ENCODE assay signal across 24 mouse cellular contexts in the genomic region with DNA sequence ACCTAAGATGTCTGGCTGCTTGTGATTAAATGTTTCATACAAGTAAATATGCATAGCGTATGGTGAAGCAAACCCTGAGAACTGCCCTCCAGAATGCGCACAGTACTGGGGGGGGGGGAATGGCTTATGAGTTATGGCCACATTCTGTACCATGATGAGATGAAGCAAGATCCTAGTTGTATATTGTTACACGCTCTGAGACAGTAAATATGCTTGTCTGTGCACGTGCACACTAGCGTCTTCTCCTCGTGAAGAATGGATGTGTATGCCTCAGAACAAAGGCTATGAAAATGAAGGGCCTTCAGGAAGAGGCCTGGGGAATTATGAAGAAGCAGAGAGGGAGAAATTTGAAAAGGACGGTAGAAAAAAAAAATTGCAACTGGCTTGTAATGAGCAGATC. TPM values are rescaled to one million over a fixed set of nuclear protein-coding genes. Genes with fewer than 3 reads are reported as not detected.
DNase-seq lines count a peak whose midpoint lies in the region; ATAC-seq and TF ChIP-seq lines count a peak whose summit lies in the region.
"Had no signal": no experiment of that assay in that cellular context is flagged by ENCODE, and none has a peak within 500 bp of the region (broad histone marks: within the 10 kb centered on the region; RNA-seq: fewer than 3 reads in every experiment).

No protein-coding gene starts in this region.

- no peak overlapping the region for H3K4me2 ChIP-seq in midbrain, embryonic 11.5 days
- H3K4me2 ChIP-seq in midbrain, postnatal 0 days (ENCODE audit: low read depth, low read length, poor library complexity, severe bottlenecking) = no peak overlapping the region
- H3K4me2 ChIP-seq in neural tube, embryonic 14.5 days (ENCODE audit: low read depth, low read length) = no peak overlapping the region
- H3K4me2 ChIP-seq in neural tube, embryonic 15.5 days = no peak overlapping the region
- no peak overlapping the region for H3K4me2 ChIP-seq in forebrain, embryonic 14.5 days (ENCODE audit: low read length)
- H3K4me2 ChIP-seq: embryonic facial prominence, embryonic 13.5 days; embryonic facial prominence, embryonic 15.5 days; forebrain, embryonic 12.5 days; forebrain, embryonic 15.5 days had no signal

- no peak for ATAC-seq in midbrain, embryonic 11.5 days (ENCODE audit: low FRiP score)
- no peak for ATAC-seq in midbrain, postnatal 0 days (ENCODE audit: low FRiP score)
- ATAC-seq in neural tube, embryonic 14.5 days (ENCODE audit: low read depth) = peak; percentile 51; the same call in 1 of the 2 replicates
- ATAC-seq in neural tube, embryonic 15.5 days (ENCODE audit: low FRiP score) = peak; percentile 65; the same call in 1 of the 2 replicates
- no peak for ATAC-seq in forebrain, embryonic 14.5 days
- ATAC-seq: forebrain, embryonic 15.5 days; forebrain, postnatal 0 days had no signal

- no peaks in the 10 kb centered on the region for H3K9me3 ChIP-seq in midbrain, embryonic 11.5 days (ENCODE audit: control insufficient read depth, low read length)
- no peaks in the 10 kb centered on the region for H3K9me3 ChIP-seq in midbrain, postnatal 0 days (ENCODE audit: low read length)
- H3K9me3 ChIP-seq in neural tube, embryonic 14.5 days (ENCODE audit: control insufficient read depth, low read length) = no peaks in the 10 kb centered on the region
- no peaks in the 10 kb centered on the region for H3K9me3 ChIP-seq in neural tube, embryonic 15.5 days (replicated peaks)
- H3K9me3 ChIP-seq in forebrain, embryonic 14.5 days (replicated peaks; ENCODE audit: control insufficient read depth, low read length) = no peaks in the 10 kb centered on the region
- H3K9me3 ChIP-seq: embryonic facial prominence, embryonic 13.5 days; embryonic facial prominence, embryonic 15.5 days; forebrain, embryonic 10.5 days; forebrain, embryonic 12.5 days; forebrain, embryonic 15.5 days had no signal

- peak; percentile 47 for DNase-seq in midbrain, embryonic 11.5 days (ENCODE audit: low spot score, missing footprints)
- DNase-seq in midbrain, postnatal 0 days (ENCODE audit: low spot score) = no peak
- no peak for DNase-seq in forebrain, embryonic 14.5 days (ENCODE audit: low spot score)
- DNase-seq: adrenal gland, adult 2 months; adrenal gland, postnatal 10 days; adrenal gland, postnatal 25 days; cerebellum, adult 11 months; cerebellum, adult 18-20 months; cerebellum, adult 8-10 months; cerebellum, adult 9-11 months; cerebellum, postnatal 14 days; cerebellum, postnatal 36 days; embryo, embryonic 11 days; forebrain, postnatal 0 days had no signal

- TF ChIP-seq CTCF in midbrain, postnatal 0 days (IDR thresholded peaks at IDR 0.05) = no peak

- H3K4me3 ChIP-seq in midbrain, embryonic 11.5 days (ENCODE audit: low read depth, low read length) = no peak overlapping the region
- no peak overlapping the region for H3K4me3 ChIP-seq in midbrain, postnatal 0 days (ENCODE audit: low read depth, low read length)
- H3K4me3 ChIP-seq in neural tube, embryonic 14.5 days (ENCODE audit: low read depth, low read length) = no peak overlapping the region
- no peak overlapping the region for H3K4me3 ChIP-seq in neural tube, embryonic 15.5 days (replicated peaks)
- no peak overlapping the region for H3K4me3 ChIP-seq in forebrain, embryonic 14.5 days (ENCODE audit: low read depth, low read length)
- H3K4me3 ChIP-seq: embryonic facial prominence, embryonic 13.5 days; embryonic facial prominence, embryonic 15.5 days; erythroblast, embryonic 14.5 days; forebrain, embryonic 10.5 days; forebrain, embryonic 12.5 days; forebrain, embryonic 15.5 days had no signal

- no peak overlapping the region for H3K27ac ChIP-seq in midbrain, embryonic 11.5 days (ENCODE audit: low read depth, low read length)
- H3K27ac ChIP-seq in midbrain, postnatal 0 days (ENCODE audit: low read depth, low read length) = no peak overlapping the region
- no peak overlapping the region; the same call in 1 of the 2 replicates for H3K27ac ChIP-seq in neural tube, embryonic 14.5 days (ENCODE audit: low read depth, low read length)
- peak overlapping the region; percentile 9; the same call in 1 of the 2 replicates for H3K27ac ChIP-seq in neural tube, embryonic 15.5 days (replicated peaks)
- H3K27ac ChIP-seq in forebrain, embryonic 14.5 days (ENCODE audit: low read depth, low read length) = no peak overlapping the region
- H3K27ac ChIP-seq: embryonic facial prominence, embryonic 13.5 days; embryonic facial prominence, embryonic 15.5 days; forebrain, embryonic 10.5 days; forebrain, embryonic 12.5 days; forebrain, embryonic 15.5 days had no signal

- H3K9ac ChIP-seq in midbrain, embryonic 11.5 days (ENCODE audit: low read length) = no peak overlapping the region
- no peak overlapping the region for H3K9ac ChIP-seq in midbrain, postnatal 0 days (replicated peaks; ENCODE audit: low read length, poor library complexity, severe bottlenecking)
- H3K9ac ChIP-seq in neural tube, embryonic 14.5 days (replicated peaks; ENCODE audit: low read depth, low read length) = no peak overlapping the region
- no peak overlapping the region for H3K9ac ChIP-seq in neural tube, embryonic 15.5 days (replicated peaks)
- H3K9ac ChIP-seq in forebrain, embryonic 14.5 days (ENCODE audit: low read length) = no peak overlapping the region
- H3K9ac ChIP-seq: embryonic facial prominence, embryonic 13.5 days; embryonic facial prominence, embryonic 15.5 days; forebrain, embryonic 12.5 days; forebrain, embryonic 15.5 days; forebrain, postnatal 0 days had no signal

- no peaks in the 10 kb centered on the region for H3K4me1 ChIP-seq in midbrain, embryonic 11.5 days (ENCODE audit: control insufficient read depth, insufficient read depth, low read length)
- H3K4me1 ChIP-seq in midbrain, postnatal 0 days (ENCODE audit: insufficient read depth, low read length) = no peaks in the 10 kb centered on the region
- no peaks in the 10 kb centered on the region for H3K4me1 ChIP-seq in neural tube, embryonic 14.5 days (ENCODE audit: control insufficient read depth, insufficient read depth, low read length)
- H3K4me1 ChIP-seq in neural tube, embryonic 15.5 days = no peaks in the 10 kb centered on the region
- H3K4me1 ChIP-seq in forebrain, embryonic 14.5 days (ENCODE audit: control insufficient read depth, insufficient read depth, low read length) = no peaks in the 10 kb centered on the region
- H3K4me1 ChIP-seq: embryonic facial prominence, embryonic 13.5 days; embryonic facial prominence, embryonic 15.5 days; forebrain, embryonic 10.5 days; forebrain, embryonic 12.5 days; forebrain, embryonic 15.5 days had no signal

- H3K27me3 ChIP-seq in midbrain, embryonic 11.5 days (ENCODE audit: control insufficient read depth, insufficient read depth, low read length) = no peaks in the 10 kb centered on the region
- H3K27me3 ChIP-seq in midbrain, postnatal 0 days (ENCODE audit: insufficient read depth, low read length) = no peaks in the 10 kb centered on the region
- H3K27me3 ChIP-seq in neural tube, embryonic 14.5 days (ENCODE audit: control insufficient read depth, insufficient read depth, low read length) = no peaks in the 10 kb centered on the region
- no peaks in the 10 kb centered on the region for H3K27me3 ChIP-seq in neural tube, embryonic 15.5 days (replicated peaks)
- H3K27me3 ChIP-seq in forebrain, embryonic 14.5 days (replicated peaks; ENCODE audit: control insufficient read depth, insufficient read depth, low read length) = no peaks in the 10 kb centered on the region
- H3K27me3 ChIP-seq: embryonic facial prominence, embryonic 13.5 days; embryonic facial prominence, embryonic 15.5 days; forebrain, embryonic 12.5 days; forebrain, embryonic 15.5 days had no signal

- WGBS in midbrain, embryonic 11.5 days = 85% methylated on average over 7 of the region's 7 CpGs
- WGBS in midbrain, postnatal 0 days = 77% methylated on average over 7 of the region's 7 CpGs
- 73% methylated on average over 7 of the region's 7 CpGs for WGBS in neural tube, embryonic 14.5 days
- 70% methylated on average over 7 of the region's 7 CpGs for WGBS in neural tube, embryonic 15.5 days
- WGBS in forebrain, embryonic 14.5 days = 86% methylated on average over 7 of the region's 7 CpGs

- H3K36me3 ChIP-seq in midbrain, embryonic 11.5 days (ENCODE audit: control insufficient read depth, insufficient read depth, low read length) = no peaks in the 10 kb centered on the region
- no peaks in the 10 kb centered on the region for H3K36me3 ChIP-seq in midbrain, postnatal 0 days (ENCODE audit: insufficient read depth, low read length)
- no peaks in the 10 kb centered on the region for H3K36me3 ChIP-seq in neural tube, embryonic 14.5 days (ENCODE audit: control insufficient read depth, insufficient read depth, low read length)
- H3K36me3 ChIP-seq in neural tube, embryonic 15.5 days = no peaks in the 10 kb centered on the region
- H3K36me3 ChIP-seq in forebrain, embryonic 14.5 days (ENCODE audit: control insufficient read depth, insufficient read depth, low read length) = no peaks in the 10 kb centered on the region
- H3K36me3 ChIP-seq: embryonic facial prominence, embryonic 13.5 days; embryonic facial prominence, embryonic 15.5 days; forebrain, embryonic 10.5 days; forebrain, embryonic 12.5 days; forebrain, embryonic 15.5 days had no signal

RNA-seq across cellular contexts. Expression of a gene that starts 48.4 kb away (rescaled TPM):
- polyA plus RNA-seq in midbrain, embryonic 11.5 days (2014; fragmentation: Nextera tagmentation; extraction: Ambion mirVana) = 2.5 and 4.3 TPM in 2 replicates
- total RNA-seq in midbrain, postnatal 0 days (2014; rRNA removed) = 26.4 and 27.8 TPM in 2 replicates
- polyA plus RNA-seq in midbrain, postnatal 0 days (2015; fragmentation: Nextera tagmentation; extraction: Ambion mirVana) = 19.8 and 33.1 TPM in 2 replicates
- polyA plus RNA-seq in neural tube, embryonic 14.5 days (2014; fragmentation: Nextera tagmentation; extraction: Ambion mirVana) = 10.6 and 18.3 TPM in 2 replicates
- polyA plus RNA-seq in neural tube, embryonic 15.5 days (2015; fragmentation: Nextera tagmentation; extraction: Ambion mirVana) = 13.6 and 16.9 TPM in 2 replicates
- polyA plus RNA-seq in forebrain, embryonic 14.5 days (2014; fragmentation: Nextera tagmentation; extraction: Ambion mirVana) = 2.3 and 4.9 TPM in 2 replicates
- total RNA-seq: common myeloid progenitor, adult 5-6 weeks; MEL had no signal
- polyA plus RNA-seq: erythroblast, embryonic 14.5 days had no signal

Comparison
In these comparisons a context has a peak if more than half of its experiments do, and no peak if none do; other contexts are left out.
1. ATAC-seq: peak in neural tube, embryonic 14.5 days (single experiment) and neural tube, embryonic 15.5 days (single experiment); none in midbrain, embryonic 11.5 days (single experiment), midbrain, postnatal 0 days (single experiment) and forebrain, embryonic 14.5 days (single experiment).